Mouse (Mus musculus) midbrain, embryonic 14.5 days (tissue): ENCODE measurements at regions not wholly inside any gene's neighbourhood (a gene's known extent, or its start where the extent isn't known, plus 50 kb on each side); places are given as distances from the start of the nearest gene placed in this dataset. TPM values are rescaled to one million over a fixed set of nuclear protein-coding genes. Genes with fewer than 3 reads are reported as not detected.

Source experiments
- ATAC-seq: fragments of 200-750 bp; cut with Nextera tagmentation; 2 replicates; pipeline ENCODE4 v1.8.0; 2017; ENCODE audit warnings: moderate number of reproducible peaks, moderate library complexity; ENCODE audit not compliant: low FRiP score, low TSS enrichment
- DNase-seq: peaks from one replicate; pipeline ENCODE4 v3.0.0-alpha.2; 2015
- H3K27ac ChIP-seq: fragments of 300-500 bp; sonication (generic); replicated peaks from 2 replicates; pipeline ENCODE4 v1.5.1; 2014; ENCODE audit warnings: mild to moderate bottlenecking, low read depth, low read length, moderate library complexity
- H3K27me3 ChIP-seq: fragments of 300-500 bp; sonication (generic); 2 replicates; pipeline ENCODE4 v1.6.1; 2014; ENCODE audit warnings: low read length, control low read depth, mixed read lengths; ENCODE audit not compliant: control insufficient read depth, insufficient read depth
- H3K36me3 ChIP-seq: fragments of 300-500 bp; sonication (generic); 2 replicates; pipeline ENCODE4 v1.6.1; 2014; ENCODE audit warnings: low read length, control low read depth; ENCODE audit not compliant: control insufficient read depth, insufficient read depth
- H3K4me1 ChIP-seq: fragments of 300-500 bp; sonication (generic); 2 replicates; pipeline ENCODE4 v1.6.1; 2014; ENCODE audit warnings: mild to moderate bottlenecking, antibody characterized with exemption, low read length, control low read depth; ENCODE audit not compliant: control insufficient read depth, insufficient read depth
- H3K4me2 ChIP-seq: fragments of 300-500 bp; sonication (generic); 2 replicates; pipeline ENCODE4 v1.6.1; 2014; ENCODE audit warnings: mild to moderate bottlenecking, low read length, moderate library complexity
- H3K4me3 ChIP-seq: fragments of 300-500 bp; sonication (generic); replicated peaks from 2 replicates; pipeline ENCODE4 v1.5.1; 2014; ENCODE audit warnings: low read depth, low read length
- H3K9ac ChIP-seq: fragments of 300-500 bp; sonication (generic); replicated peaks from 2 replicates; pipeline ENCODE4 v1.6.1; 2014; ENCODE audit warnings: mild to moderate bottlenecking, low read length, moderate library complexity
- H3K9me3 ChIP-seq: fragments of 300-500 bp; sonication (generic); 2 replicates; pipeline ENCODE4 v1.6.1; 2016; ENCODE audit warnings: low read length, control low read depth, mixed read lengths; ENCODE audit not compliant: control insufficient read depth
- WGBS: fragments of 180-500 bp; shearing (Covaris S2); extraction: QIAGEN DNeasy Blood & Tissue Kit; methylation state at CpG from one replicate; pipeline ENCODE4 v1.1.7; 2014; 5-methylcytosine and 5-hydroxymethylcytosine counted together
- microRNA-seq: library from miRNA; unstranded; fragments of <30 nt; microRNA quantifications from one replicate; pipeline ENCODE4, GENCODE M21; 2016

- DNase-seq (no peak), ATAC-seq (no peak)
- Histone ChIP-seq H3K27ac (no peak overlapping the region), H3K4me1 (no peaks in the 10 kb centered on the region), H3K4me3 (no peak overlapping the region), H3K9ac (no peak overlapping the region), H3K36me3 (no peaks in the 10 kb centered on the region), H3K27me3 (no peaks in the 10 kb centered on the region), H3K9me3 (no peaks in the 10 kb centered on the region), H3K4me2 (no peak overlapping the region)
- 92% methylated on average over 7 of the region's 7 CpGs for WGBS
These were observed 92.6 kb upstream of the Zpld1 start for GRCm38 (mm10) chr16:55390400-55390799.

DNA sequence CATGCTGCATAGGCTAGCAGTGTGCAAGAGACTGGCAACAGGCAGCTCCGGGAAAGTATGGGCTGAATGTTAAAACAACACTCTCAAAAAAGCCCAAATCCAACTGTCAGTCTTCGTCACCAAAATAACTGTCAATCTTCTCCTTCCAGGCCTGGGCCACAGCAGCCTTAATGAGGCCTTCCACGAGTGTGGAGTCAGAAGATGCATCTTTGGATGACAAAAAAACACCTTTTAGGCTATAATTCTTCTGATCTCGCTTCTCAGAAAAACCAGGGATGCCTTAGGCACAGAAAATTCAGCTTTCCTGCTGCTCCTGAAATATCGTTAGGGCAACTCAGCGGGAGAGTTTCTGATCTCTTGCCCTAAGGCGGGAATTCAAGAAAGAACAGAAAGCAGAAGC lies 82.2 kb upstream of the Zpld1 start:
- 68% methylated on average over 7 of the region's 7 CpGs for WGBS
- no peak overlapping the region for H3K4me2 ChIP-seq
- no peaks in the 10 kb centered on the region for H3K36me3 ChIP-seq
- DNase-seq (peak; percentile 57), ATAC-seq (no peak)
- H3K9me3 ChIP-seq = no peaks in the 10 kb centered on the region
- no peak overlapping the region for H3K27ac ChIP-seq
- no peak overlapping the region for H3K9ac ChIP-seq
- H3K27me3 ChIP-seq = no peaks in the 10 kb centered on the region
- H3K4me1 ChIP-seq = no peaks in the 10 kb centered on the region
- no peak overlapping the region for H3K4me3 ChIP-seq

DNA sequence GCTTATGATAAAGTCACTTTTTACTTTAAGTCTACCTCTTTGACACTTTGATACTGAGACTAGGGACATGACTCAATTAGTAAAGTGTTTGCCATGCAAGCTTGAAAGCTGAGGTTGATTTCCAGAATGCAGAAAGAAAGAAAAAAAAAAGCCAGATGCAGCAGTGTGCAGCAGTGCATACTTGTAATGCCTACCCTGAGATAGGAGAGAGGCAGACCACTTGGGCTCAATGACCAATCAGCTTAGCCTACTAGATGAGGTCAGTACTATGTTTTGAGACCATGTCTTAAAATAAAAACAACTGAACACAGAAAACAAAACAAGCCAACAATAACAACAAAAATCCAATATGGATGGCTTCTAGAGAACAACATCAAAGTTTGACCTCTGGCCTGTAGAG lies 81.4 kb upstream of the Zpld1 start:
- no peaks in the 10 kb centered on the region for H3K4me1 ChIP-seq
- no peak overlapping the region for H3K27ac ChIP-seq
- H3K4me3 ChIP-seq = no peak overlapping the region
- no peaks in the 10 kb centered on the region for H3K36me3 ChIP-seq
- ATAC-seq (no peak), DNase-seq (no peak)
- H3K4me2 ChIP-seq = no peak overlapping the region
- no peaks in the 10 kb centered on the region for H3K9me3 ChIP-seq
- H3K27me3 ChIP-seq = no peaks in the 10 kb centered on the region
- H3K9ac ChIP-seq = no peak overlapping the region

GRCm38 (mm10) chr16:55378701-55379100 lies 80.9 kb upstream of the Zpld1 start:
- DNase-seq (no peak), ATAC-seq (no peak)
- Histone ChIP-seq H3K4me3 (no peak overlapping the region), H3K27me3 (no peaks in the 10 kb centered on the region), H3K9me3 (no peaks in the 10 kb centered on the region), H3K4me1 (no peaks in the 10 kb centered on the region), H3K27ac (no peak overlapping the region), H3K9ac (no peak overlapping the region), H3K36me3 (no peaks in the 10 kb centered on the region), H3K4me2 (no peak overlapping the region)
- WGBS = 80% methylated on average over 3 of the region's 3 CpGs

- no peaks in the 10 kb centered on the region for H3K27me3 ChIP-seq
- WGBS = 98% methylated on average over 3 of the region's 3 CpGs
These were observed 78.1 kb upstream of the Zpld1 start for GRCm38 (mm10) chr16:55375922-55376321.

DNA sequence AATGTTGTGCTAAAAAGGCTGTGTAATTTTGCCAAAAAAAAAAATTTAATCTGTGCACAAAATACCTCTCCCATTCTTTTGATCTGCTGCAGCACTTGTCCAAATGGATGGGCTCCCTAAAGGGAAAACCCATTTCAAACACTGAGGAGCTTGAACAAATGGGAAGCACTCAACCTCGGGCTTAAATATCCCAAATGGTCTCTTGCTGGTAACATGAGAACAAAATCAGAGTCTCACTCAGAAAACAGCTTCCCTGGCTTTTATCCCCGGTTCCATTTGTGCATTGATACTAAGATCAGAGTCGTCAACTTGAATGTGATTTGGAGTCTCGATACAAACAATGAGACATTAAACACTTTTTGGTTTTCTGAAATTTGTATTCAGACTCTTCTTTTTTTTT lies 59.9 kb upstream of the Zpld1 start:
- H3K36me3 ChIP-seq = no peaks in the 10 kb centered on the region
- ATAC-seq (no peak), DNase-seq (peak; percentile 9)
- no peaks in the 10 kb centered on the region for H3K4me1 ChIP-seq
- no peak overlapping the region for H3K4me2 ChIP-seq
- WGBS = 32% methylated on average over 4 of the region's 4 CpGs
- no peak overlapping the region for H3K4me3 ChIP-seq
- H3K27ac ChIP-seq = no peak overlapping the region
- H3K9ac ChIP-seq = no peak overlapping the region
- no peaks in the 10 kb centered on the region for H3K9me3 ChIP-seq
- H3K27me3 ChIP-seq = no peaks in the 10 kb centered on the region

More at GRCm38 (mm10) chr16:55375922-55376321, 78.1 kb upstream of the Zpld1 start:
- H3K9me3 ChIP-seq = no peaks in the 10 kb centered on the region
- H3K36me3 ChIP-seq = no peaks in the 10 kb centered on the region
- no peak overlapping the region for H3K4me3 ChIP-seq
- ATAC-seq = no peak
- no peaks in the 10 kb centered on the region for H3K4me1 ChIP-seq
- no peak overlapping the region for H3K9ac ChIP-seq
- H3K4me2 ChIP-seq = no peak overlapping the region
- no peak overlapping the region for H3K27ac ChIP-seq
- no peak for DNase-seq

GRCm38 (mm10) chr16:55356097-55356496 lies 58.3 kb upstream of the Zpld1 start:
- Histone ChIP-seq H3K4me2 (no peak overlapping the region), H3K36me3 (no peaks in the 10 kb centered on the region), H3K27ac (no peak overlapping the region), H3K9me3 (no peaks in the 10 kb centered on the region), H3K4me3 (no peak overlapping the region), H3K9ac (no peak overlapping the region), H3K27me3 (no peaks in the 10 kb centered on the region), H3K4me1 (no peaks in the 10 kb centered on the region)
- WGBS = 85% methylated on average over 3 of the region's 3 CpGs
- ATAC-seq = no peak
- DNase-seq = no peak

Small RNA genes lying in the stretch of these regions (microRNA-seq; reads per million reads assigned to microRNA genes)
- not detected for gene Mir5118
